Mouse (Mus musculus) midbrain, embryonic 15.5 days (tissue): ENCODE measurements around the gene Fggy. TPM values are rescaled to one million over a fixed set of nuclear protein-coding genes. Genes with fewer than 3 reads are reported as not detected.
A peak's percentile ranks its signal among the peaks of the same experiment; 100 is the strongest.

ENCODE experiments used
- ATAC-seq: fragments of 200-750 bp; cut with Nextera tagmentation; replicated peaks from 2 replicates; pipeline ENCODE4 v1.8.0; 2017; ENCODE audit warnings: moderate TSS enrichment
- H3K27ac ChIP-seq: fragments of 300-500 bp; sonication (generic); 2 replicates; pipeline ENCODE4 v1.5.1; 2015; ENCODE audit warnings: mild to moderate bottlenecking, inconsistent platforms
- H3K27me3 ChIP-seq: fragments of 300-500 bp; sonication (generic); replicated peaks from 2 replicates; pipeline ENCODE4 v1.6.1; 2015; ENCODE audit warnings: inconsistent platforms
- H3K36me3 ChIP-seq: fragments of 300-500 bp; sonication (generic); replicated peaks from 2 replicates; pipeline ENCODE4 v1.6.1; 2015; ENCODE audit warnings: inconsistent platforms
- H3K4me1 ChIP-seq: fragments of 300-500 bp; sonication (generic); 2 replicates; pipeline ENCODE4 v1.6.1; 2015; ENCODE audit warnings: inconsistent platforms
- H3K4me2 ChIP-seq: fragments of 300-500 bp; sonication (generic); 2 replicates; pipeline ENCODE4 v1.6.1; 2015; ENCODE audit warnings: inconsistent platforms, mild to moderate bottlenecking, moderate library complexity
- H3K4me3 ChIP-seq: fragments of 300-500 bp; sonication (generic); 2 replicates; pipeline ENCODE4 v1.5.1; 2015; ENCODE audit warnings: mild to moderate bottlenecking, inconsistent platforms
- H3K9ac ChIP-seq: fragments of 300-500 bp; sonication (generic); 2 replicates; pipeline ENCODE4 v1.6.1; 2015; ENCODE audit warnings: mild to moderate bottlenecking, inconsistent platforms
- H3K9me3 ChIP-seq: fragments of 300-500 bp; sonication (generic); 2 replicates; pipeline ENCODE4 v1.6.1; 2016; ENCODE audit warnings: inconsistent platforms
- WGBS: fragments of 180-500 bp; shearing (Covaris S2); methylation state at CpG from one replicate; pipeline ENCODE4 v1.1.7; 2015; ENCODE audit warnings: mixed read lengths; 5-methylcytosine and 5-hydroxymethylcytosine counted together
- polyA plus RNA-seq: library from polyadenylated mRNA; unstranded; fragments of >200 nt; fragmentation: Nextera tagmentation; extraction: Ambion mirVana; gene quantifications from 2 replicates; pipeline ENCODE4 v1.2.1, GENCODE M21; 2015

Fggy gene
- polyA plus RNA-seq, 1 experiment from 2014 or later = 7.8 TPM

DNA sequence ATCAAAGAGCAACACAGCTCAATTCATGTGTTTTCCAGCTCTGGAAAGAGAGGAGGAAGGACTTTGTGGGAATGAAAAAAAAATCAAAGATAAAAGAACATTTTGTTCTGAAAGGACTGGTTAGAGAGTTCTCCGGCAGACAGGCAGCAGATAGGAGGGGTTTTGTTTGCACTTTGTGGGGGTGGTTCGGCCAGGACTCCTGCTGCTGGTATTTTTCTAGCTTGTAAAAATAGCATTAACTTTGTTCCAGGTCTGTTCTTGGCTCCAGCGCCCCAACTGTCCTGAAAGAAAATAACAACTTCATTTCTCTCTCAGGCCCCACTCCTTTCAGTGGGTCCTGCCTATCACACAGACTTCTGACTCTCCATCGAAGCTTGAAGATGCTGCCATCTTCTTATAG lies 185.7 kb downstream of the Fggy start:
- H3K9me3 ChIP-seq = no peaks in the 10 kb centered on the region
- no peak overlapping the region for H3K4me3 ChIP-seq
- no peak overlapping the region for H3K9ac ChIP-seq
- 0 out of 2 replicates have a peak, but pooled peaks cover 6% of the 10 kb centered on the region for H3K4me1 ChIP-seq
- 39% methylated on average over 4 of the region's 4 CpGs for WGBS
- no peaks in the 10 kb centered on the region for H3K27me3 ChIP-seq
- no peak overlapping the region for H3K27ac ChIP-seq
- no peak for ATAC-seq
- no peaks in the 10 kb centered on the region for H3K36me3 ChIP-seq
- no peak overlapping the region for H3K4me2 ChIP-seq

DNA sequence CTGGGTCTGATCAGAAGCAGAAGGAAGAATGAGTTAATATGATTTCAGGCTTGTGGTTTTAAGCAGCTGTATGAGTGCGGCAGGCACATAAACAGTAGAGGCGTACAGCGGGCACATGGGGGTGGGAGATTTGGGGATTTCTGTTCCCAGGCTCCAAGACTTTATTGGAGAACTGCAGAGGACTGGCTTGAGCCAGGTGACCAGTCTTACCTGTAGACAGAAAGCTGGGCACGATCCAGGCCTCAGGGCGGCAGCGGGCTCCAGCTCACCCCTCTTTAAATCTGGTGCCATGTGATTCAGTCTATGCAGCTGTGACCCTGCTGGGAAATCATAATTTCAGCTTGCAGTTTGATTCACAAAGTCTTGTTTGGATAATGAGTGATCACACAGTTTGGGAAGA lies 189.6 kb downstream of the Fggy start:
- Histone ChIP-seq H3K27ac (no peak overlapping the region), H3K9ac (no peak overlapping the region), H3K27me3 (no peaks in the 10 kb centered on the region), H3K9me3 (no peaks in the 10 kb centered on the region), H3K36me3 (no peaks in the 10 kb centered on the region), H3K4me1 (no peaks in the 10 kb centered on the region), H3K4me3 (no peak overlapping the region), H3K4me2 (no peak overlapping the region)
- WGBS = 91% methylated on average over 6 of the region's 6 CpGs
- no peak for ATAC-seq

DNA sequence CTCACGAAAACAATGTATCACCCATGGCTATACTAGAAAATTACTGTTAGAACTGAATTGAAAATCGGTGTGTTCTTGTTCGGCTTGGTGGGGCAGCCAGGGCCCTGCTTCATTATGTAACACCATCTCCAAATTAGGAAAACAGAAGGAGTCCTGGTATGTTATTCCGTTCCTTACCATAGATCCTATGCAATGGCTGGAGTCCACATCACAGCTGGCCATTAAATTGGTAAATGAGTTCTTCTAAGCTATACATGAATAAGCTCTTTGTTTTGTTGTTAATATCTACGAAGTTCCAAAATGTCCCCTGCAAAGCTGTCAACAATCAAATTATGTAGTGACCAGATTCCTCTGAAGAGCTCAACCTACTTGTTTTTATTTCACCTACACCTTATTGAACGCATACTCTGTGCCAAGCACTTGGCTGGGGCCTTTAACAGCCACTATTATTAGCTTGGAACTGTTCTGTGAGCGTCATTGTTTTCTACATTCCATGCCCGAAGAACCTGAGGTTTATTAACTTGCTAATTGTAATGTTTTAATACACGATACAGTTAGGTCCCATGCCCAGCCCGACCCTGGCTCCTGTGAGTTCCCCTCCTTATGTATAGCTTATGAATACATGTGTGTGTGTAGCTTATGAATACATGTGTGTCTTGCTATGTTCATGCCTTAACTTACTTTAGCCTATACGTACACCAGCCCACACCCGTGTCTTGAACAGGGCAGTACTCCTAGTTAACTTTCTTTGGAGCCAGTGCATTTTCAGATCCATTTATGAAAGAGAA lies 190.3 kb downstream of the Fggy start:
- WGBS = 83% methylated on average over 12 of the region's 12 CpGs
- no peak overlapping the region for H3K9ac ChIP-seq
- no peak overlapping the region for H3K27ac ChIP-seq
- no peaks in the 10 kb centered on the region for H3K27me3 ChIP-seq
- H3K36me3 ChIP-seq = no peaks in the 10 kb centered on the region
- H3K4me3 ChIP-seq = no peak overlapping the region
- no peak for ATAC-seq
- no peaks in the 10 kb centered on the region for H3K4me1 ChIP-seq
- no peaks in the 10 kb centered on the region for H3K9me3 ChIP-seq
- no peak overlapping the region for H3K4me2 ChIP-seq

DNA sequence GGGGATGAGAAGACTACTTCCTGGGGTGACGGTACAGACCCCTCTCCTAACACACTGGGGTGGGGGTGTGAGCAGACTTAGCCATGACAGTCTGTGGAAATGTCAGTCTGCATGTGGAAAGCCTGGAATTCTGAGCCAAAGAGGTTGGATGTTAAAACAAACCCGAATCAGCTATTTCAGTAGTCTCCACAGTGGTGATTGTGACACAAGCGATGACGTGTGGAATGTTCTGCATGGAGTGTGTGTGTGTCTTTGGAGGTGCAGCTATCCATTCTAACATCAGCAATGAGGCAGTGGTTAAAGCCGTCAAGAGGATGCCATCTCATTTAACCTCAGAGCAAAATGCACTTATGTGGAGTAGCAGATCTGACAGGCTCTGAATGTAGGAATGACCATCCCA lies 192.9 kb downstream of the Fggy start:
- Histone ChIP-seq H3K9ac (no peak overlapping the region), H3K4me2 (no peak overlapping the region), H3K4me1 (no peaks in the 10 kb centered on the region), H3K27me3 (no peaks in the 10 kb centered on the region), H3K9me3 (no peaks in the 10 kb centered on the region), H3K36me3 (no peaks in the 10 kb centered on the region), H3K4me3 (no peak overlapping the region), H3K27ac (no peak overlapping the region)
- no peak for ATAC-seq
- WGBS = 89% methylated on average over 5 of the region's 5 CpGs

GRCm38 (mm10) chr4:95752538-95753188 lies 195.4 kb downstream of the Fggy start:
- H3K4me2 ChIP-seq = no peak overlapping the region
- ATAC-seq = 0 out of 2 replicates have a peak, but pooled peaks have one; percentile 32
- 56% methylated on average over 6 of the region's 6 CpGs for WGBS

GRCm38 (mm10) chr4:95759027-95759731 lies 201.9 kb downstream of the Fggy start:
- no peak overlapping the region for H3K4me2 ChIP-seq
- no peaks in the 10 kb centered on the region for H3K27me3 ChIP-seq
- H3K27ac ChIP-seq = no peak overlapping the region
- H3K4me1 ChIP-seq = no peaks in the 10 kb centered on the region
- H3K9ac ChIP-seq = no peak overlapping the region
- no peak for ATAC-seq
- no peaks in the 10 kb centered on the region for H3K36me3 ChIP-seq
- H3K9me3 ChIP-seq = no peaks in the 10 kb centered on the region
- WGBS = 60% methylated on average over 5 of the region's 5 CpGs
- H3K4me3 ChIP-seq = no peak overlapping the region

More at GRCm38 (mm10) chr4:95752538-95753188, 195.4 kb downstream of the Fggy start:
- Histone ChIP-seq H3K27me3 (no peaks in the 10 kb centered on the region), H3K9me3 (no peaks in the 10 kb centered on the region), H3K36me3 (no peaks in the 10 kb centered on the region), H3K4me1 (no peaks in the 10 kb centered on the region), H3K4me3 (no peak overlapping the region), H3K9ac (no peak overlapping the region), H3K27ac (no peak overlapping the region)

GRCm38 (mm10) chr4:95765359-95765758 lies 208.1 kb downstream of the Fggy start:
- H3K9ac ChIP-seq = no peak overlapping the region
- WGBS = 84% methylated on average over 2 of the region's 2 CpGs
- no peaks in the 10 kb centered on the region for H3K27me3 ChIP-seq
- H3K4me1 ChIP-seq = no peaks in the 10 kb centered on the region
- H3K27ac ChIP-seq = no peak overlapping the region
- no peaks in the 10 kb centered on the region for H3K36me3 ChIP-seq
- ATAC-seq = no peak
- H3K9me3 ChIP-seq = no peaks in the 10 kb centered on the region
- H3K4me3 ChIP-seq = no peak overlapping the region
- H3K4me2 ChIP-seq = no peak overlapping the region

- Histone ChIP-seq H3K27ac (no peak overlapping the region), H3K9me3 (no peaks in the 10 kb centered on the region), H3K4me3 (no peak overlapping the region), H3K4me2 (no peak overlapping the region), H3K4me1 (no peaks in the 10 kb centered on the region), H3K36me3 (no peaks in the 10 kb centered on the region), H3K27me3 (no peaks in the 10 kb centered on the region), H3K9ac (no peak overlapping the region)
- 84% methylated on average over 5 of the region's 5 CpGs for WGBS
- no peak for ATAC-seq
Observed at GRCm38 (mm10) chr4:95770469-95770868, 213.2 kb downstream of the Fggy start.

- no peaks in the 10 kb centered on the region for H3K4me1 ChIP-seq
- no peak overlapping the region for H3K4me3 ChIP-seq
- no peaks in the 10 kb centered on the region for H3K36me3 ChIP-seq
- no peaks in the 10 kb centered on the region for H3K9me3 ChIP-seq
- WGBS = 91% methylated on average over 3 of the region's 3 CpGs
- ATAC-seq = no peak
- H3K27me3 ChIP-seq = no peaks in the 10 kb centered on the region
- H3K27ac ChIP-seq = no peak overlapping the region
- H3K4me2 ChIP-seq = no peak overlapping the region
- H3K9ac ChIP-seq = no peak overlapping the region
Observed at GRCm38 (mm10) chr4:95771542-95771941, 214.2 kb downstream of the Fggy start.

- 35% methylated on average over 4 of the region's 4 CpGs for WGBS
- no peak for ATAC-seq
Observed at GRCm38 (mm10) chr4:95771945-95772344, 214.6 kb downstream of the Fggy start.

GRCm38 (mm10) chr4:95772663-95773062 lies 215.4 kb downstream of the Fggy start:
- 17% methylated on average over 3 of the region's 3 CpGs for WGBS
- no peak overlapping the region for H3K4me3 ChIP-seq
- no peak overlapping the region for H3K27ac ChIP-seq
- ATAC-seq = no peak
- no peaks in the 10 kb centered on the region for H3K27me3 ChIP-seq
- H3K9ac ChIP-seq = no peak overlapping the region
- no peaks in the 10 kb centered on the region for H3K9me3 ChIP-seq
- H3K4me2 ChIP-seq = no peak overlapping the region
- no peaks in the 10 kb centered on the region for H3K36me3 ChIP-seq
- no peaks in the 10 kb centered on the region for H3K4me1 ChIP-seq

More at GRCm38 (mm10) chr4:95771945-95772344, 214.6 kb downstream of the Fggy start:
- Histone ChIP-seq H3K36me3 (no peaks in the 10 kb centered on the region), H3K9me3 (no peaks in the 10 kb centered on the region), H3K27ac (no peak overlapping the region), H3K4me1 (no peaks in the 10 kb centered on the region), H3K4me3 (no peak overlapping the region), H3K4me2 (no peak overlapping the region), H3K27me3 (no peaks in the 10 kb centered on the region), H3K9ac (no peak overlapping the region)

GRCm38 (mm10) chr4:95775574-95775973 lies 218.3 kb downstream of the Fggy start:
- H3K9ac ChIP-seq = no peak overlapping the region
- H3K9me3 ChIP-seq = no peaks in the 10 kb centered on the region
- 88% methylated on average over 3 of the region's 3 CpGs for WGBS
- H3K4me2 ChIP-seq = no peak overlapping the region
- H3K4me3 ChIP-seq = no peak overlapping the region
- H3K27me3 ChIP-seq = no peaks in the 10 kb centered on the region
- ATAC-seq = no peak
- H3K36me3 ChIP-seq = no peaks in the 10 kb centered on the region
- H3K27ac ChIP-seq = no peak overlapping the region
- H3K4me1 ChIP-seq = no peaks in the 10 kb centered on the region
